Mouse (Mus musculus) E14TG2a.4 (cell line): ENCODE data around the gene Bcl2.

Experiments
- H3K27me3 ChIP-seq: 2 replicates; pipeline ENCODE4 v1.6.1; 2014; ENCODE audit warnings: low read length, control low read depth; ENCODE audit not compliant: insufficient read depth
- H3K36me3 ChIP-seq: 2 replicates; pipeline ENCODE4 v1.6.1; 2014; ENCODE audit warnings: low read length, control low read depth; ENCODE audit not compliant: insufficient read depth
- H3K4me1 ChIP-seq: replicated peaks from 2 replicates; pipeline ENCODE4 v1.6.1; 2014; ENCODE audit warnings: low read depth, low read length, control low read depth
- H3K4me3 ChIP-seq: replicated peaks from 2 replicates; pipeline ENCODE4 v1.5.1; 2014; ENCODE audit warnings: mild to moderate bottlenecking, low read length
- H3K9me3 ChIP-seq: 2 replicates; pipeline ENCODE4 v1.6.1; 2014; ENCODE audit warnings: low read length, control low read depth
- CTCF ChIP-seq: conservative IDR thresholded peaks from 2 replicates; pipeline ENCODE4 v1.5.1; 2014; ENCODE audit warnings: low read length
- NANOG ChIP-seq: IDR thresholded peaks from 2 replicates; pipeline ENCODE4 v1.6.1; 2014; ENCODE audit warnings: borderline replicate concordance, low read length, mixed read lengths
- POU5F1 ChIP-seq: IDR thresholded peaks from 2 replicates; pipeline ENCODE4 v1.6.1; 2014; ENCODE audit warnings: low read length, borderline replicate concordance

The Bcl2 gene

DNA sequence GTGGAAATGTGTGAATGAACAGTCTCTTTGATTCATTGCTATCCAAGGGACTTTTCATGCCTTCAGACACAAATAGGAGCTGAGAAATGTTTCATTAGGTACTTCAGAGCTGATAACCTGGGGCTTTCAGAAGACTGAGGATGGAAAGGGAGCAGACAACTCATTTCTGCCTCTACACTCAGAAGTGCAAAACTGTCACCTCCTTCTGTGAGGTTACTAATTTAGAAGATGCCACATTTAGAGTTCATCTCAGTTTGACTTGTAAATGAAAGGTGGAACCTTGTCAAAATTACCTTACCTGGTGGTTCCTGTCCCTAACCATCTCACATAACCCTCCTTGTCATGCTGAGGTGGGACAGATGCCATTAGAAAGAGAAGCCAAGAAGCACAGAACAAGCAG lies 128.7 kb downstream of the Bcl2 start:
- Histone ChIP-seq H3K27me3 (no peaks in the 10 kb centered on the region), H3K4me1 (no peaks in the 10 kb centered on the region)
- no peak for TF ChIP-seq CTCF
- TF ChIP-seq POU5F1, result no peak
- TF ChIP-seq NANOG, result no peak

DNA sequence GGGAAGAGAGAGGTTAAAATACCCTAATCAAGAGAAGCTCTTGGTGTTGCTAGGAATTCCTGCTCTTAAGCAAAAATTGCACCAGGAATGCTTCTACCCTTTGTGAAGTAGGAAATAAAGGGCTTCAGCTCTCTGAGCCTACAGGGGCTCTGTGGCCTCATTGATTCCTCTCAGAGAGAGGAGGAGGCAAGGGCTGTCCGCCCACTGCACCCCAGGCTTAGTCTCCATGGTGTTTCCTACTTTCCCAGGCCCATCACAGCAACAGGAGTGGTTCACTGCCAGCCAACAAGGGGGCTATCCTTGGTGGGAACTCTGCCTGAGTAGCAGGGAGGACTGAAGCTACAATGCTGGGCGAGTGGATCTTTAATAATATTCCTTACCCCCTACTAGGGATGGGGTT lies 129.2 kb downstream of the Bcl2 start:
- Histone ChIP-seq H3K27me3 (no peaks in the 10 kb centered on the region), H3K4me3 (no peak overlapping the region), H3K36me3 (no peaks in the 10 kb centered on the region), H3K4me1 (no peaks in the 10 kb centered on the region), H3K9me3 (no peaks in the 10 kb centered on the region)
- no peak for TF ChIP-seq POU5F1

More for the DNA sequence above, 128.7 kb downstream of the Bcl2 start:
- no peaks in the 10 kb centered on the region for H3K36me3 ChIP-seq
- H3K4me3 ChIP-seq, result no peak overlapping the region
- H3K9me3 ChIP-seq, result no peaks in the 10 kb centered on the region

DNA sequence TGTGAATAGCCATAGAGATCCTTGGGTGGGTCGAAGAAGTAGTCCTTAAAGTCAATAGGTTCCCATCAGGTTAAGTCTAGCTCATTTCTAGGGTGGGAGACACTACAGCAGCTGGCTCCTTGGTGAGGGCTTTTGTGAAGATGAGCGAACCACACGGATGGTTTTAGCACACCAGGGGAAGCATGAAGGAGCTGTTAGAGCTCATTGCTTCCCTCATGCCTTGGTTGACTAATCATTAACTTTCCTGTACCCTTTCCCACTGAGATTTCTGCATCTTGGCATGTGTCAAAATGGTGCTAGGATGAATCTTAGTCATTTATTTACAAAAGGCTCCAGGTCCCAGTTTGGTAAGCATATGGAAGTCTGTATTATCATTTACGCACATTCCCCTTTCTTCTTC lies 129.8 kb downstream of the Bcl2 start:
- no peaks in the 10 kb centered on the region for H3K36me3 ChIP-seq
- H3K9me3 ChIP-seq, result no peaks in the 10 kb centered on the region
- H3K27me3 ChIP-seq, result no peaks in the 10 kb centered on the region
- no peaks in the 10 kb centered on the region for H3K4me1 ChIP-seq
- TF ChIP-seq NANOG, result no peak
- no peak for TF ChIP-seq POU5F1
- TF ChIP-seq CTCF, result no peak
- H3K4me3 ChIP-seq, result no peak overlapping the region

DNA sequence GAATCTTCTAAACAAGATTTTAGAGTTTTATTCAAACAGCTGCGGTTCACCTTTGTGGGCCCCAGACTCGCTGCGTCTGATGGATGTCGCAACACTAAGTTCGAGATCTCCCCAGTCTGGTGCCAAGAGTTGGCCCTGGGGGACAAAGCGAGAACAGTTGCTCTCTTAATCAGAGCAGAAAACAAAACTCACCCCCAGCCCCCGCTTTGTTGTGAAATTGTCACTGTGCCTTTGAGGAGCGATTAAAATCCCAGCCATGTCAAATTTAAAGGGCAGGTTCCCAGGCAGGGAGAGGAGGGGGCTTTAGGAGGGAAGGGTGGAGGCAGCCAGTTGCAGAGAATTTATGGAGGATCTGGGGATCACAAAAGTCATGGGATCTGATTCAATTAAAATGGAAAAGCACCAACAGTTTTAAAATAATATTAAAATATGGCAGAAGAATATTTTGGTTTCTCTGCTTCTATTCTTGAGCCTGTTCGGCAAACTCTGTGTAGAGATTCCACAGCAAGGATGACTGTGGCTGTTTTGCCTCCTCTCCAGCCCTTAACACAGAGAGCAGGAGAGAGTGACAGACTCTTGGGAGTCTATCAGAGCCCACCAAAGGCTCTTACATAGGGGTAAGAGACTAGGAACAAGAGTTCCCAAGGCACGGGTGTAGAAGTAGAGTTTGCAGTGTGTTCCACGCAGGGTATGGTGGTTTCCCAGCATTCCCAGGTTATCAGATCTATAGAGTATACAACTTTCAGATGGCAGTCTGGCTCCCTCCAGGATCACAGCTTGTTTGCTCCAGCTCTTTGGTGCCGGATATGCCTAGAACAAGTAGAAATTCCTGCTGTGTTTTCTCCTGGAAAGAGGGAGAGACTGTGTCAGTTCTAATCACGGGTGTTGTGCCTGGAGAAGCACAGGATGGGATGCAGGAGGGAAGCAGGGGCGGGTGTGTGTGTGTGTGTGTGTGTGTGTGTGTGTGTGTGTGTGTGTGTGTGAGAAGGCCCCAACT lies 130.5 kb downstream of the Bcl2 start:
- Histone ChIP-seq H3K4me3 (no peak overlapping the region), H3K36me3 (no peaks in the 10 kb centered on the region), H3K27me3 (no peaks in the 10 kb centered on the region), H3K4me1 (no peaks in the 10 kb centered on the region), H3K9me3 (no peaks in the 10 kb centered on the region)
- TF ChIP-seq NANOG, result no peak
- TF ChIP-seq POU5F1, result no peak
- no peak for TF ChIP-seq CTCF

DNA sequence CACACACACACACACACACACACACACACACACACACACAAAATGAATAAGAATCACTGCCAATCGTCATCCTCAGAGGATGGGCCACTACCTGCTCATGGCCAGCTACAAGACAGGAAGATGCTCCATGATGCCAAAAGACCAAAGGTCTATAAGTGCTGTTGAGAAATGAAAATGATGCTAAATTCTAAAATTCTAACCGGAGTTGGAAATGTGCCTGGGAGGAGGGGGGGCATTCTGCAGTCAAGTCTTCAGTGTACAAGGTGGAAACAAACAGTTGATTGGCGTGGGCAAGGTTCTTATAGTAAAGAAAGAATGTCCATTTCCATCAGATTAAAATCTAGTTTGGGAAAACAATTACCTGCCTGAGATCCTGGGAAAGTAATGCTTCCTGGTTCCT lies 131.3 kb downstream of the Bcl2 start:
- Histone ChIP-seq H3K4me3 (no peak overlapping the region), H3K4me1 (no peaks in the 10 kb centered on the region), H3K36me3 (no peaks in the 10 kb centered on the region), H3K9me3 (no peaks in the 10 kb centered on the region), H3K27me3 (no peaks in the 10 kb centered on the region)
- TF ChIP-seq CTCF, result no peak
- TF ChIP-seq POU5F1, result no peak
- no peak for TF ChIP-seq NANOG

DNA sequence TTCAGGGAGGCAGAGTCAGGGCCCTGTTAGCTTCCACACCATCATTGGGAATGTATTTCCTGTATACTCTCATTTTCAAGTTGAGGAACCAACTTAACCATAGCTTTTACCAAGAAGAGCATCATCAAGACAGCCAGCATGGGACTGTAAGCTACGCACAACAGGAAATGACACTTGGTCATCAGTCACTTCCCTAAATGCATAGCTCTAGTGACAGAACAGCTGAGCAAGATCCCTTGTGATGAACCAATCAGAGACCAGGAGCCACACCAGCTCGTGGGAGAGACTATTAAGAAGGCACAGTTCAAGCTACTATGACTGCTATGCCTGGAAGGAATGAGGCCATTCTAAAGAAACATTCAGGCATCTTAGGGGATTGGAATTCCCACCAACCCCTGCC lies 132.3 kb downstream of the Bcl2 start:
- Histone ChIP-seq H3K36me3 (no peaks in the 10 kb centered on the region), H3K9me3 (no peaks in the 10 kb centered on the region), H3K27me3 (no peaks in the 10 kb centered on the region), H3K4me3 (no peak overlapping the region), H3K4me1 (no peaks in the 10 kb centered on the region)
- no peak for TF ChIP-seq NANOG
- TF ChIP-seq CTCF, result no peak
- TF ChIP-seq POU5F1, result no peak

- Histone ChIP-seq H3K36me3 (no peaks in the 10 kb centered on the region), H3K4me1 (no peaks in the 10 kb centered on the region), H3K4me3 (no peak overlapping the region), H3K27me3 (no peaks in the 10 kb centered on the region), H3K9me3 (no peaks in the 10 kb centered on the region)
- TF ChIP-seq NANOG (no peak), POU5F1 (no peak), CTCF (no peak)
Measured at GRCm38 (mm10) chr1:106579768-106580167, 134.3 kb downstream of the Bcl2 start.

DNA sequence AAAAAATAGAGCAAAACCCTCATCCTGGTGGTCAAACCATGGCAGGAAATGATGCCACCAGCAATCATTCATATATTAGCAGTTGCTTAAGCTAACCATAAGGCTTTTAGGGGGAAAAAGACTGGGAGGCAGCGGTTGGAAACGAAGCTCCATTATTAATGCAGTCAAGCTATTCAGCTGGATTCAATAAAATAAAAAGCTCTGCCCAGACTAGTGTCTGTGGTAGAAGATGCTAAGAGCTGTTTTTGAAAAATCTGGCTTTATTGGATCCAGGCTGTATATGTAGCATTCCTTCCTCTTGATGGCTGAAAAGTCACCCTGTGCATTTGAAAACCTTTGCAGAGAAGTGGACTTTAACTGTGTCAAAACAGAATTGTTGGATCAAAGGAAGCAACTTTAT lies 141.6 kb downstream of the Bcl2 start:
- H3K9me3 ChIP-seq, result no peaks in the 10 kb centered on the region
- H3K27me3 ChIP-seq, result no peaks in the 10 kb centered on the region
- TF ChIP-seq NANOG, result no peak
- TF ChIP-seq CTCF, result no peak
- TF ChIP-seq POU5F1, result no peak

More for the DNA sequence above, 141.6 kb downstream of the Bcl2 start:
- no peaks in the 10 kb centered on the region for H3K4me1 ChIP-seq
- no peaks in the 10 kb centered on the region for H3K36me3 ChIP-seq
- no peak overlapping the region for H3K4me3 ChIP-seq
